Mouse (Mus musculus) embryo, embryonic 10 days (tissue): ENCODE data around the gene Srm.

Source experiments
- DNase-seq: peaks from one replicate; pipeline ENCODE4 v3.0.0-alpha.2; 2015; ENCODE audit warnings: low spot score

Srm gene

GRCm38 (mm10) chr4:148638302-148638701 is 47.0 kb downstream of the Srm start:
- no peak for DNase-seq

GRCm38 (mm10) chr4:148639455-148639854 is 48.2 kb downstream of the Srm start:
- no peak for DNase-seq

GRCm38 (mm10) chr4:148641121-148641520 is 49.8 kb downstream of the Srm start:
- no peak for DNase-seq

- no peak for DNase-seq
Measured at GRCm38 (mm10) chr4:148643291-148644156, 52.2 kb downstream of the Srm start, which contains the start of gene Gm572. Gm572 (plus strand) TSS chr4:148643317.

- peak; percentile 70 for DNase-seq
Measured at GRCm38 (mm10) chr4:148644157-148644511, 52.8 kb downstream of the Srm start.
